Mouse (Mus musculus) adrenal gland, postnatal 25 days (tissue): ENCODE data around the gene Thumpd3. TPM values are rescaled to one million over a fixed set of nuclear protein-coding genes. Genes with fewer than 3 reads are reported as not detected.

Source experiments
- DNase-seq: peaks from one replicate; pipeline ENCODE4 v3.0.0; 2021; ENCODE audit warnings: mixed read lengths
- total RNA-seq: library from RNA; stranded (reverse); gene quantifications from 2 replicates; pipeline ENCODE4 v1.2.3, GENCODE M21; 2021

Gene Thumpd3
- total RNA-seq, 1 experiment from 2014 or later: 39.1 TPM

DNA sequence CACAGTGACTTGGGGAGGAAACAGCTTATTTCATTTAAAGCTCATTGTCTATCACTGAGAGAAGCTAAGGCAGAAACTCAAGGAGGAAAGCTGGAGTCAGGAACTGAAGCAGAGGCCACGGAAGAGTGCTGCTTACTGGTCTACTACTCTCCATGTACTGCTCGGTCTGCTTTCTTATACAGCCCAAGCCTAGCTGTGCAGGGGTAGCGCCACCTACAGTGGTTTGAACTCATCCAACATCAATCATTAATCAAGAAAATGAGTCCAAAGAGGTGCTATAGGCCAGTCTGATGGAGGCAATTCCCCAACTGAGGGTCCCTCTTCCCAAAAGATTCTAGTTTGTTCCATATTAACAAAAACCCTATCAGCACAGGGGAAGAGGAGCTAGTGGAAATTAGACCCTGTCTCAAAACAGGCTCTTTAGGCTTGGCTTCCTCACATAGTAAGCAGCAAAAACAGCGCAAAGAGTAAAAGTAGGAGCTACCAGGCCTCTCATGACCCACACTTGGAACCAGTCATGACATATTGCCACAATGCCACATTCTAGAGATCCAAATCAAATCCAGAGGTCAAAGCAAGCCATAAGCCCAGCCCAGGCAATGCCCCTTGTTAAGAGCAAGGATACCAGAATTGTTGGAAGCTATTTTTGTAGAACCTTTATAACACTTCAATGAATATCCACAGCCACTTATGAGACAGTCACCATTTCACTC is 9.4 kb upstream of the Thumpd3 start:
- DNase-seq: no peak

DNA sequence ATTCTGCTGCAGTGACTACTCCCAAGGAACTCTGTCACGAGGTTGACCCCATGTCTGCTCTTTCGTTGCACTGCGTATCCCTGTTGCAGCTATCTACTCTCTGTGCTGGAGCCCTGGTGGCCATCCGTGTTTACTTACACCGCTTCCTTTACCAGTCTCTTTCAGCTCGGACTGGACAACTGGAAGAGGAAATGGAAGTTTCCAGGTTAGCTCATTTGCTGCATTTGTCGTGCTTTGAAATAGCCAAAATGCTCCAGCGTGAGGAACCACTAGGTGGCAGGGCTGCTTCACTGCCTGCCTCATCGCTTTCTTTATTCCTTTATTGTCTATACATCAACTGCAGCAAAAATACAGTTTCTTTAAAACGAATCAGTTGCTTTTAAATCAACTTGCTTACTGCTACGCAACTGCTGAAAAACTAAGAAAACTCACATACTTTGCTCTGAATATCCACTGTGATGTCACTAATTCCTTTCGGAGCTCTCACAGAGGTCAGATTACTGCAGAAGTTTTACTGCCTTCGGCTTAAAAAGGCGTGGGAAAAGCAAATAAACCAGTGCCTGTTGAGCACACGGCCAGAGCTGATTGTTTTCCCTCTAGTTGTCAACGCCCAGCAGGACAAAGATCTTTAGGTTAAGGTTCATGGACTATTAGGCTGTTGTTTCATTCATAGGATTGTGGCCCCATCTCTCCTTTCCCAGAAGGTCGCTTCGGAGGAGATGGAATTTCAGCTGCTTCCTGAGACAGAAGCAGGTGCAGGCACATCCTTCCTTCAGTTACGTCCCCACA is 7.9 kb upstream of the Thumpd3 start:
- DNase-seq: peak; percentile 47

DNA sequence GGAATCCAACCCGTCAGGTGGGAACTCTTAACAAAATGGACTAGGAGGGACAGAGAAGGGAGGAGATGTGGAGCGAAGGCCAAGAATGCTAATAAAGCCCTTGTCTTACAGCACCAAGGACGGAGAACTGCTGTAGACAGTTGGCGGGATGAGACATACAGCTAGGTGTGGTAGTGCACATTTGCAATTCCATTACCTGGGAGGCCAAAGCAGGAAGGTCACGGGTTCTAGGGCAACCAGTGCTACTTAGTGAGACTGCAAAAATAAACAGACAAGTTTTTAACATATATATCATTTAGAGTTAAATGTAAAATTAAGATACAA is 7.3 kb upstream of the Thumpd3 start:
- DNase-seq: no peak

DNA sequence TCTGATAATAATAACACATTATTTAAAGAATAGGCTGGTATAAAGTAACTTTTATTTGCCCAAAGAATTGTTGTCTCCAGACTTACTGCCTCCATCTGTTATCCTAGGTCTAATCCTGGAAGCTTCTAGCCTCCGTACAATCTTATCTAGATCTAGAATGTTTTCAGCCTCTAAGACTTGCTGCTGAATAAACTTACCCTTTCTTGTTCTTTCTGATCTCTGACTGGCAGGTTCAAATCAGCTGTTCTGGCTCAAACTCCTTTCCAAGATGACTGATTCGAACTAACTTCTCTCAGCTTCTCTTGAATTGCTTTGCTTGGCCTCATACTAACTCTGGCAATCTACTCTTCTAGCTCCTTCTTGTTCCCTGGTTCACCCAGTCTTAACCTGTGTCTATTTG is 5.7 kb upstream of the Thumpd3 start:
- no peak for DNase-seq

DNA sequence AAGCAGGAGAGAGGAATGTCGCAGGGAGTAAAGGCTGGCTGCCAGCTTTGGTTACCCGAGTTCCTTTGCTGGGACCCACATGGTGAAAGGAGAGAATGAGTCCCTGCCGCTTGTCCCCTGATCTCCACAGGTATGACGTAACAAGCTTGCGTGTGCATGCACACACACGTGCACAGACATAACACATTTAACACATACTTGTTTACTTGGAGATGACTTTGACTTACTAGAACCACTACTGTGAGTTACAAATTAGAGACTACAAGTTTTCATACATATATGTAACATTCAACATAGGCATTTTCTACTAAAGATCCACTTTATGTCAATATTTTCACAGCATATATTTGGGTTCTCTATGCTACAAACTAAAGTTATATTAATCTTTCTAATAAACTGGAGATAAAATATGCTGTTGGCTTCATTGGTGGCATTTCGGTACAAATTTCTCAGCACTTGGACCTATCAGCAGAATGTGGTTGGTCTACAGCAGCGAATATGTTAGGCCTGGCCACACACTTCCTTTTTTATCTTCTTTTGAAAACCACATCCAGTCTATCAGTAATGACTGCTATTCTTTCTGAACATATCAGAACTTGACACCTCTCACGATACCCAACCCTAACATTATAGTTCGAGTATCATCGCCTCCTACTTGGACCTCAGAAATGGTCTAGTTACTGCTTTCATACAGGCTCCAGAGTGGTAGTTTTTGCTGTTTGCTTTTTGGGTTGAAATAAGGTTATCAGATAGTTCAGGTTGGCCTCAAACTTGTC is 4.6 kb upstream of the Thumpd3 start:
- DNase-seq: no peak

DNA sequence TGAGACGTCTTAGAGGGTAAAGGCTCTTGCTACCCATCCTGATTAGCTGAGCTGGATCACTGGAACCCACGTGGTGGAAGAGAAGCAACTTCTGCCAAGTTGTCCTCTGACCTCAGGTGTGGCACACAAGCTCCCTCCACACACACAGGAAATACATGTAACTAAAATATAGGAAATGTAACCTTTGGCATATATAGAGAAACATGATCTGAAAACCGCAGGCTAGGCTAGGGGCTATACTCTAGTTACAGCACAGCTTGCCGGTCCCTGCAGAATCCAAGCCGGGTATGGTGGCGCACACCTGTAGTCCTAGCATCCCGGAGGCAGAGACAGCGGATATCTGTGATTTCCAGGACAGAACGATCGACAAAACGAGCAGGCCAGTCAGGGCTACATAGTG is 450 bp upstream of the Thumpd3 start:
- DNase-seq: peak; percentile 6

DNA sequence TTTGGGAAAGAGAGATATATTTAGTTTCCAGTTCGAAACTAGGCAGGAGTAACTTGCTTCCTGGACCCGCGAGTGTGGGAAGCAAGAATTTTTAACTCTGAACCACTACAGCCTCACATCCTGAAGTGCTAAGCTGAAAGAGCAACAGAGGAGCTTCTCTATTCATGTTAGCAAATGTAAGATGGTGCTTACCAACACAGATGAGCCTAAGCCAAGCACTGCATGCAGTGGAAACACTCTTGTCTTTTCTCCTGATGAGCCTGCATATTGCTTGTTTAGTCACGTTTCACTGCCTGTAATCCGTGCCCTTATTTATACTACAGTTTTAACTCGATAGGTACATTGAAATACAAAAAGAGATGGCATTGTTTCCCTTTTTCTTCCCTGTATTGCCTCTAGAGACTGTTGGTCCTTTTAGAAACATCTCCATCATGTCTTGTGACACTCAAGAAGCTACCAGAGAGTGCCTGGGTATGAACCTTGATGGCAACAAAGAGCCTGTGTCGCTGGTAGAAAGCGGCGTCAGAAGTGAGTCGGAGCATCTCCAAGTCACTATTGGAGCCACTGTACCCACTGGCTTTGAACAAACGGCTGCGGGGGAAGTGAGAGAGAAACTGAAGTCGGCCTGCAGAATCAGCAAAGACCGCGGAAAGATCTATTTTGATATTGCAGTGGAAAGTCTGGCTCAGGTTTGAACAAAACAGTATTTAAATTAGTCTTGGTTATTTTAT is 1.2 kb downstream of the Thumpd3 start:
- no peak for DNase-seq

DNA sequence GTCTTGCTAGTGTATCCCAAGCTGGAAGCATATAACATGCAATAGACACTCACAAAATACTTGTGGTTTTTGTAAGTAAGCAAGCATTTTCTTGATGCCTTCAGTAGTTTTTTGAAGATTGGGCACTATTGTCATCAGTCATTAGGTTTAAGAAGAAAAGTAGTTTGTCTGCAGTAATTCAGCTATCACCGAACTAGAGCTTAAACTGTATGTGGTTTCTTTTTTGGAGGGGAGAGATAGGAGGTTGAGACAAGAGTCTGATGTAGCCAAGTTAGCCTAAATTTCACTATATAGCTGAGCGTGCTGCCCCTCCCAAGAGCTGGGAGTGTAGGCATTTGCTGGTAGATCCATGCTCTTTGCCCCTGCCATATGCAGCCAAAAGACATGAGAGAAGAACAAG is 2.3 kb downstream of the Thumpd3 start:
- DNase-seq: no peak

DNA sequence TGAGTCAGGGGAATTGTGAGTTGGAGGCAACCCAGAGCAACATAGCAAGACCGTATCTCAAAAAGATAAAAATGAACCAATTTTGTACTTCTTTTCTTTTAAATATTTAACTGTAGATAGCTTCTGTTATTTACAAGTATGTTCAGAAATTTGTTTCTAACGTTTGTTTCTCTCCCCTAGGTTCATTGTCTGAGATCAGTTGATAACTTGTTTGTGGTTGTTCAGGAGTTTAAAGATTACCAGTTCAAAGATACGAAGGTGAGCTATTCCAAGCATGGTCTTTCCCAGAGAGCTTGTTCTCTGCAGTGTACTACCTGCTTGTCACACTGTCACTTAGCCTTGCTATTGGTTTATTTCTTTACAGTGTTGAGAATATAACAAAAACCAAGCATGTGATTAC is 3.1 kb downstream of the Thumpd3 start:
- DNase-seq: no peak

DNA sequence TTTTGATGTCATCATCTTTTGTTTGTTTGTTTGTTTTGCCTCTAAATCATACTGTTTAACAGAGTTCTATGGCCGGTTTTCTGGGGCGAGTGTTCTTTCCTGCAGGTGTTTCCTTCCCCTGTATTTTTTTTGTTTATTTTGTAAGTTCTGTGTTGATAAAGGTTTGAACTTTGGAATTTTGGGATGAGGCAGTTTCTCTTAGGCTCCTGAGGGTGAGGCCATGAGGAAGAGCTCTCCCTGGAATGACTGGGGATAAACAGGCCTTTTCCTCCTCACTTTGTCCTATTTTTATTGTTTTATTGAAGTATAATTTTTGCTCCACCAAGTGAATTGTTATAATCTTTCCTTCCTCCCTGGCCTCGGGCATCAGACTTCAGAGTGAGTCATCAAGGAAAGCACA is 6.9 kb downstream of the Thumpd3 start:
- no peak for DNase-seq

DNA sequence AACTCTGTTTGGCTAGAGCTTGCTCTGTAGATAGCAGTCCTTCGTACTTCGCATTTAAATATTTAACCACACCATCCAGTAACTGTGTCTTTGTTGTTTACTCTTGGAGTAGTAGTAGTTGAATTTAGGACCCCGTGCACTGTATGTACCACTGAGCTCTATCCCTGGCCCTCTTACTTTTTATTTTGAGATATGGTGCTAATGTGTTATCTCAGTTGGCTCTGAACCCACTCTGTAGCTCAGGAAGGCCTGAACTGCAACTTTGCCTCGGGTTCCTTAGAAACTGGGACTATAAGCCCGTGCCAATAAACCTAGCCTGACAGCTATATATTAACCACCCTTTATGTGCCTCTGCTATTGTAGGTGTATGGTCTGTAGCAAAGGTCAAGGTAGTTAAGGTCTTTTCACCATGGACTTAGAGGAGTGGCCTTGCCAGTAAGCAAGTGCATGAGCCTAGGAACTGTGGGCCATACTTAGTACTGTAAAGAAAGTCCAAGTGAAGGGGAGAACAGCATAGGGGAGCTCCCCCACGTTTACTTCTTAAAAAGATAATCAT is 8.6 kb downstream of the Thumpd3 start:
- no peak for DNase-seq

DNA sequence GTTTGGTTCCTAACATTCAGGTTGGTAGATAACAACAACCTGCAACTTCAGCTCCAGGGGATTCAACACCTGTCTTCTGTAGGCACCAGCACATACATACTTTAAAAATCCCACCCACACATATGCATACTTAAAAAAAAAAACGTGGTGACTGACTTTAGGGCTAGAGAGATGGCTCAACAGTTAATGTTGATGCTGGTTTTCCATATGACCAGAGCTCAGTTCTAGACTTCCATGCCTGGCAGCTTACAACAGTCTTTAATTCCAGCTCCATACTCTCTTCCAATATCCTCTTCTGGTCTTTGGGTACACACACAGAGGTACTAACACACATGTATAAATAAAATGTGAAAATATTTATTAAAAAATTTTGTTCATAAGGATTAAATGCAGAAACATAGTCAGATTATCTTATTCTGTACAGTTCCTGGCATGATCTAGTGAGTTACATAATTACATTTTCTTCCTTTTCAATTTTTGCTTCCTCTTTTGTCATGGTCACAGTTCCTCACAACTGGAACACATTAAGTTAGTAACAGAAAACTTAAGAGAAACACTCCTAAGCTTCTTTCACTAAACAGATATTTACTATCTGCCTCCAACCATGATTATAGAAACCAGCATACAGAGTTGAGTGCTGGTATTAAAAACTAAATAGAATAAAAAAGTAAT is 15.0 kb downstream of the Thumpd3 start:
- DNase-seq: no peak

DNA sequence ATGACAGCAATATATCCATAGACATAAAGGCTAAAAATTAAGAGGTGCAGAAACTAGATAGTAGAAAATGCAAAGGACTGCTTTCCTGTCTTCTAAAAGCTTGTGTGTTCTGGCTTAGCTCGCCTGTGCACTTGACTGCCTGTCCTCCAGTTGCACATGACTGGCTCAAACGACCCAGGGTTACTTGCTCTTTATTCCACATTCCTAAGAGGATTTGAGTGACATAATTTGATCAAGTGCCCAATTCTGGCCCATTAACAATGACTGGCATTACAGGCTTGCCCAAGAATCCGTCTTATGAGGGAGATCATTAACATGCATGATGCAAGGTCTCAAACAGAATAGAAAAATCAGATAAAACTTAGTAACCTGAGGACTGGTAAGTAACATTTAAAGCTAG is 16.2 kb downstream of the Thumpd3 start:
- no peak for DNase-seq

DNA sequence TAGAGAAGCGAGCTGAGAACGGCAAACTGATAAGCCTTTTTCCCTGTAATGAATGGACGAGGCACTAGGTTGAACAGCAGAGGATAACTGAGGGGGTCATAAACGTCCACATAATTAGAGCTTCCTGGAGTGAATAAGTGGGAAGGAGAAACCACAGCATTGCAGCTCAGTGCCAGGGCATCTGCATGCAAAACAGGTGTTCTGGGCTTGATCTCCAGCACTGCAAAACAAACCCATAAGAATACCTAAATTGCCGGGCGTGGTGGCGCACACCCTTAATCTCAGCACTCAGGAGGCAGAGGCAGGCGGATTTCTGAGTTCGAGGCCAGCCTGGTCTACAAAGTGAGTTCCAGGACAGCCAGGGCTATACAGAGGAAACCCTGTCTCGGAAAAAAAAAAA is 17.3 kb downstream of the Thumpd3 start:
- DNase-seq: no peak

DNA sequence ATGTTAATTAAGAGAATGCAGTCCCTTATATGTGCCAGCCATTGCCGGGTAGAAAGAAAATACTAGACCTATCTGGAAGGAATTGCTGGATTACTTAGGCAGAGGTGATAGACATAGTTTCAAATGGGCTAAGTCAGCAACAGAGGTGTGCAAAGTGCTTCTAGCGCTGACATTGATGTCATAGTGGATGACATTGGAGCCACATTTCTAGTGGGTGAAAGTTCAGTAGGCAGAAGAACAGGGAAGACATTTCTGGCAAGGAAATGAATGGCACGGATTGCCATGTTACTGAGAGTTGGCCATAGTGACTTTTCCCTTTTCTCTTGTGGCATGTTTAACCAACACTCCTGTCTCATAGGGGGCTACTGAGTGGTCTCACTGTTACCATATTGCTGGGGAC is 19.2 kb downstream of the Thumpd3 start:
- DNase-seq: no peak

DNA sequence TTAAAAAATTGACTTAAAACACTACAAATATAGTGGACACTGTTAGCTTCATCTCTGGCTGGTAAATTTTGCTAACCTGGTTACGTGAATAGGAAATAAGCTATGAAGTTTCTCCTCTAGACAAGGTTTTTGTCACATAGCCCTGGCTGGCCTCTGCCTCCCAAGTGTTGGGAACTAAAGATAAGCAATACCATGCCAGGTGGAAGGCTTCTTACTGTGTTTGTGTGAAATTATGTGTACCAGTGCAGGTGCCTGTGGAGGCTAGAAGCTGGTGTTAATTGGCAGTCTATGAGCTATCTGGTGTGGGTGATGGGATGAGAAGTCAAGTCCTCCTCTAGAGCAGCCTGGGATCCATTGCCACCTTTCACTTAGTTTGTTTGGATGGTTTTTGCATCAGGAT is 23.1 kb downstream of the Thumpd3 start:
- no peak for DNase-seq

DNA sequence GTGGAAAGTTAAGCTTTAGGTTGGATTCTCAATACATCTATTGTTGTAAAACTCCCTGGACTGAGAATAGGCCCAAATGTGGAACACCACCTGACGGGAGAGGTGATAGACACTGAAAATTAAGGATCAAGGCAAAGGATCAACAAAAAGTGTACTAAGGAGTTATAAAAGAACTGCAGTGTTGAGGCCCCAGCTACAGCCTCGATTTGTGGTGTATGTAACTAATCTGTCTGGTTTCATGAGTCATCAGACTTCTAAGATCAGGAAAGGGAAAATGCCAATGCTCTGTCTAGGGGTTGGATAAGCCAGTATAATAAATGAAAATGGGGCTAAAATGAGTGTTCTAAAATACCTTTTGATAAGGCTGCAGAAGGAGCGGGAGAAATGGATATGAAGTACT is 29.2 kb downstream of the Thumpd3 start:
- no peak for DNase-seq

DNA sequence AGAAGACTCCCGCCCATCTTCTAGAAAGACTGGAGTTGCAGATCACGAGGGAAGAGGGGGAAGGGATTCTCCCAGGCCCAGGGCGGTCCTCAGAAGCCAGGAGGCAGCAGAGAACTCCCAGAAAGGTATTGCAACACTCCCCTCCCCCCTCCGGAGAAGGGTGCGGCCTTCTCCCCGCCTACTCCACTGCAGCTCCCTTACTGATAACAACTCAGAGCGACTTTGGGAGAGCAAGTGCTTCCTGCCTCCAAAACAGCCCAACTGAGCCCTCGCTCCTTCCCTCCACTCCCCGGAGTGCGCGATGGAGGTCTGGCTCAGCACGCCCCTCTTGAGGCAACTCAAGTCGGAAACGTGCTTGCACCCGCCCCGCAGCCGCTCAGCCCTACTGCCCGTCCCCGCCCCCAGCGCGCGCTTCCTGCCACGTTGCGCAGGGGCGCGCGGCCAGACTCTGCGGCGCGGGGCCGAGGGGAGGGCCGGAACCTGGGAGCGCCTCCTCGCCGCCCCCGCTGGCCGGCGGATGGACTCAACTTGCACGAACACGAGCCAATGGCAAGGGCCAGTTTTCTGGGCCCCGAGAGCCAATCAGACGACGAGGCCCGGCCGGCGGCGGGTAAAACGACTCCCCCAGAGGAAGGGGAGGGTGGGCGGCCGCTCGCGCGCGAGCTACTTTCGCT is 30.1 kb downstream of the Thumpd3 start:
- DNase-seq: peak; percentile 97

DNA sequence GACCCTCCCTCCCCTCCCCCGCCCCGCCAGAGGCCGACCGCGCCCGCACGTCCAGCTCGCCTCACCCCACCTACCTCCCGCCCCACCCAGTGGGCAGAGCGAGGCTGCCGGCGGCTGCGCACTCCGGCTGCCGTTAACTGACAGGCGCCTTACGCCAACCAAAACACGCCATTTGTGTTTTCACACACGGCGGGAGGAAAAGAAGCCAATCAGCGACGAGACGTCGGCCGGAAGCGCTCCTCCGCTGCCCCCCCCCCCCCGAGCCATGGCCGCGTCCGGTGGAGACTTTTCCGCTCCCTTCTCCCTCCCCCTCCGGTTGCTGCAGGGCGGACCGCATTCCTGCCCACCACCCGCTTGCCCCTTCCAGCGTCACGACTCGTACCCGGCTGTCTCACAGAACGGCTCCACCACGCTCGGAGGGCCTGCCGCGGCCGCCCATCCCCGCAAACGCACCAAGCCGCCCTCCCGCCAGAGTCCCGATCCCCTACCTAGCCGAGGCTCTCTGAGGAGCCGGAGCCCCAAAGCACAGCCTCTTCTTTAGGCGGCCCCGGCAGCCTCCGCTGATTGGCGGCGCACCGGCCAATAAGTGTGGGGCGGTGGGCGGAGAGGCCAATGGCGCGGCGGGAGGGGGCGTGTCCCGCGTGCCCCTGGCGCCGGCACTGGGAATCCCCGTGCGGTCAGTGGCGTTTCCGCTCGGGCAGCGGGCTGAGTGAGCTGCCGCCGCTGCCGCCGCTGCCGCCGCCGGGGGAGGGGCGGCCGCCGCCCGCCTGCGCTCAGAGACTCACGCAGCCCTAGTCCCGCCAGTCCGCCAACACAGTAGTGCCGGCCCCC is 30.9 kb downstream of the Thumpd3 start, which contains the start of gene Setd5:
Gene Setd5, plus strand, starts transcription at position 680 of the 831 bp plus-strand sequence.
- peak; percentile 99 for DNase-seq

DNA sequence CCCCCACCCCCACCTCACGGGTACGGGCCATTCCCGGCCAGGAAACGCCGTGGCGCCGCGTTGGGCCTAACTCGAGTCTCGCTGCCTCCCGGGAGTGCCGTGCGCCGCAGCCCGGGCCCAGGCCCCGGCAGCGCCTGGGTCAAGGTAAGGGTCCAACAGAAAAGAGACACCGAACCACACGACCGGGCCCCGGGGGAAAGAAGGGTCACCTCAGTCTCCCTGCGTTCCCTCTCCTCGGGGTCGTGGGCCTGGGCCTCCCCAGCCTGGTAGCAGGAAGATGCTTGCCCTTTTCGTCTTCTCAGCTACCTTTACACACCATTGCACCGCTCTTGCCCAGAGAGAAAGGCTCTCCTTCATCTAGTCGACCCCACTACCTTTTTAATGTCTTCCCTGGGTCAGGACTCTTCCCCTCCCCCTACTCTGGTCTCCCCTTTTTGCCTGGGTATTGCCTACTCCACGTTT is 31.6 kb downstream of the Thumpd3 start:
- DNase-seq: no peak
